Mouse (Mus musculus): ENCODE data around the gene Gas6. TPM values are rescaled to one million over a fixed set of nuclear protein-coding genes. Genes with fewer than 3 reads are reported as not detected.

Gene Gas6
- polyA plus RNA-seq, 1 experiment from 2014 or later = 4.7 TPM

- Histone ChIP-seq H3K4me1 (replicated peaks) (no peaks in the 10 kb centered on the region), H3K36me3 (no peaks in the 10 kb centered on the region), H3K27ac (no peak overlapping the region), H3K4me3 (replicated peaks) (no peak overlapping the region), H3K9ac (no peak overlapping the region), H3K4me2 (no peak overlapping the region), H3K27me3 (no peaks in the 10 kb centered on the region), H3K9me3 (replicated peaks) (no peaks in the 10 kb centered on the region)
- DNase-seq (no peak), ATAC-seq (ENCODE audit: low read depth) (no peak)
Measured at GRCm38 (mm10) chr8:13504894-13505674, 10.8 kb upstream of the Gas6 start.

DNA sequence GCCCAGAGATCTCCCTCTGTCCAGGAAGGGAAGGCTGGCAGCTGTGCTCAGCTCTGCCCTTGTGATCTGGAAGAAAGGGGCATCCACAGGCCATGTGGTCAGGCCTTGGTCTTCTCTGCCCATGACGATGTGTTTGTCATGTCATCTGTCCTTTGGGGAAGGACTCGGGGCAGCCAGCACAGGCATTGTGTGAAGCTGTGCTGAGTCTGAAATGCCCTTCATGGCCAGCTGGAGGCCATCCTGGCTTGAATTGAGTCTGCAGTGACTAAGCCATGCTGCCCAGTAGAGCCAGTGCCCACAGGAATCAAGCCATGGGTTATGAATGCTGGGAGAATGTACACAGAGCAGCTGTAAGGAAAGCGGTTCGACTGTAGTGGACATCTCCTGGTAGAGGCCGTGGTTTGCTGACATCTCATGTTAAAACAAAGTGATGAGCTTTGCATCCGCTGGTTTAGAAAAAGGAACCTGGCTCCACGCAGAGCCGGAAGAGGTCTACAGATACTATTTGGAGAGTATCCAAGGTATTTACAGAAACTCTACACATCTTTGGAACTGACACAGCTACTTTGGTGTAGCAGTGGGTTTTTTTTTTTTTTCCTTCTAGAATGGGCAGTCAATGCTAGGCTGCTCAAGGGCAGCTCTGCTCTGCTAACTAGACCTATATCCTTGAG, 9.8 kb upstream of the Gas6 start:
- no peak for DNase-seq
- WGBS (ENCODE audit: insufficient replicate concordance) = 54% methylated on average over 8 of the region's 8 CpGs

GRCm38 (mm10) chr8:13501221-13501620, 6.9 kb upstream of the Gas6 start:
- Histone ChIP-seq H3K9ac (no peak overlapping the region), H3K4me2 (no peak overlapping the region), H3K9me3 (replicated peaks) (no peaks in the 10 kb centered on the region), H3K4me3 (replicated peaks) (no peak overlapping the region), H3K36me3 (no peaks in the 10 kb centered on the region), H3K27ac (no peak overlapping the region), H3K4me1 (replicated peaks) (no peaks in the 10 kb centered on the region), H3K27me3 (no peaks in the 10 kb centered on the region)
- ATAC-seq (ENCODE audit: low read depth) = no peak
- DNase-seq = no peak
- WGBS (ENCODE audit: insufficient replicate concordance) = 53% methylated on average over 3 of the region's 3 CpGs

More for the DNA sequence above, 9.8 kb upstream of the Gas6 start:
- Histone ChIP-seq H3K27me3 (no peaks in the 10 kb centered on the region), H3K9me3 (replicated peaks) (no peaks in the 10 kb centered on the region), H3K36me3 (no peaks in the 10 kb centered on the region), H3K4me1 (replicated peaks) (no peaks in the 10 kb centered on the region), H3K9ac (no peak overlapping the region), H3K27ac (no peak overlapping the region; the same call in 1 of the 2 replicates), H3K4me2 (no peak overlapping the region), H3K4me3 (replicated peaks) (no peak overlapping the region)
- no peak for ATAC-seq (ENCODE audit: low read depth)

DNA sequence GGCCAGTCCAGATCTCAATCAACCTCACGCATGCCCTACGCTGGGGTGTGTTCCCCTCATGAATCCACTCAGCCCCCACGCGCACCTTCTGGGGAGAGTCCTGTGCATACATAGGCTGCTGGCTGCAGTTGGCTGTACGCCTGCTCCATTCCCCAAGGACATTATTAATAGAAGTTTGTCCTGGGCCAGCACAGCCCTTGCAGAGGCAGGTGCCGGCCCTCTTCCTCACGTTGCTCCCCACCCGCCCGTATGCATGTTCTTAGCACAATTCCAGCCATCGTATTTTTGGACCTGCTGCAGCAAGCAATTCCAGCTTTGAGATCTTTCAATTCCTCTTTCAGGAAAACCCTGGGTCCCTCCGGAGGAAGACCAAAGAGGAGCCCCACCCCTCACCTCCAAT, 1.3 kb downstream of the Gas6 start:
- Histone ChIP-seq H3K4me1 (replicated peaks) (peaks cover 11% of the 10 kb centered on the region), H3K27me3 (peaks cover 55% of the 10 kb centered on the region), H3K9ac (no peak overlapping the region), H3K36me3 (no peaks in the 10 kb centered on the region), H3K9me3 (replicated peaks) (no peaks in the 10 kb centered on the region), H3K27ac (no peak overlapping the region), H3K4me3 (replicated peaks) (no peak overlapping the region), H3K4me2 (no peak overlapping the region)
- no peak for ATAC-seq (ENCODE audit: low read depth)
- 48% methylated on average over 11 of the region's 11 CpGs for WGBS (ENCODE audit: insufficient replicate concordance)
- DNase-seq = no peak

- Histone ChIP-seq H3K27me3 (peaks cover 55% of the 10 kb centered on the region), H3K4me1 (replicated peaks) (peaks cover 11% of the 10 kb centered on the region), H3K36me3 (no peaks in the 10 kb centered on the region), H3K27ac (no peak overlapping the region), H3K4me2 (no peak overlapping the region), H3K9ac (no peak overlapping the region), H3K9me3 (replicated peaks) (no peaks in the 10 kb centered on the region), H3K4me3 (replicated peaks) (no peak overlapping the region)
- ATAC-seq (ENCODE audit: low read depth) (no peak), DNase-seq (no peak)
- 47% methylated on average over 9 of the region's 9 CpGs for WGBS (ENCODE audit: insufficient replicate concordance)
Measured at GRCm38 (mm10) chr8:13492198-13492995, 1.9 kb downstream of the Gas6 start.

DNA sequence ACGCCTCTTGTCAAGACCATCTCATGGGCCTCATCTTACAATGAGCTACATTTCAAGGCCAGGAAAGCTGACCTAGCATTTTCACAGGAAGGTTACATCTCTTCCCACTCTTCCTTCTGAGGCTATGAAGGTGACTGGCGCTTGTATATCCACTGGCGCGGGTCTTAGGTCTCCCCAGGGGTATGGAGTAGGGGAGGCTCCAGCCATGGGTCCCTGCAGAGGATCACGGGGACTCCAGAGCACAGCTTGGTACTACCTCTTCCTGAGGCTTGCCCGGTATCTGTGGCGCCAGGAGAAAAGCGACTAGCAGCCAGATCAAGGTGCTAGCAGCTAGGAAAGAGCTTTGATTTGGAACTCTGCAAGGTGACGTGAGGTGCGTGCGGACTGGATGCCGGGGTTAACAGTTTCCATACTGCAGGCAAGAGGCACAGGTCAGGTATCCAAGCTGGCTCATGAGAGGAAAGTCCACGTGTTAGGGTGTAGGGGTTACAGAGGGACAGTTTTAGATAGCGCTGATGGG, 2.7 kb downstream of the Gas6 start:
- H3K9ac ChIP-seq = no peak overlapping the region
- peaks cover 55% of the 10 kb centered on the region for H3K27me3 ChIP-seq
- no peak overlapping the region for H3K27ac ChIP-seq
- no peak overlapping the region for H3K4me3 ChIP-seq (replicated peaks)
- 66% methylated on average over 14 of the region's 14 CpGs for WGBS (ENCODE audit: insufficient replicate concordance)
- no peak overlapping the region for H3K4me2 ChIP-seq
- ATAC-seq (ENCODE audit: low read depth) (no peak), DNase-seq (no peak)
- peaks cover 11% of the 10 kb centered on the region for H3K4me1 ChIP-seq (replicated peaks)
- no peaks in the 10 kb centered on the region for H3K36me3 ChIP-seq
- H3K9me3 ChIP-seq (replicated peaks) = no peaks in the 10 kb centered on the region

GRCm38 (mm10) chr8:13489986-13490910, 4.0 kb downstream of the Gas6 start:
- H3K4me1 ChIP-seq (replicated peaks) = peaks cover 11% of the 10 kb centered on the region
- peak; percentile 41; the same call in 1 of the 2 replicates for ATAC-seq (ENCODE audit: low read depth)

DNA sequence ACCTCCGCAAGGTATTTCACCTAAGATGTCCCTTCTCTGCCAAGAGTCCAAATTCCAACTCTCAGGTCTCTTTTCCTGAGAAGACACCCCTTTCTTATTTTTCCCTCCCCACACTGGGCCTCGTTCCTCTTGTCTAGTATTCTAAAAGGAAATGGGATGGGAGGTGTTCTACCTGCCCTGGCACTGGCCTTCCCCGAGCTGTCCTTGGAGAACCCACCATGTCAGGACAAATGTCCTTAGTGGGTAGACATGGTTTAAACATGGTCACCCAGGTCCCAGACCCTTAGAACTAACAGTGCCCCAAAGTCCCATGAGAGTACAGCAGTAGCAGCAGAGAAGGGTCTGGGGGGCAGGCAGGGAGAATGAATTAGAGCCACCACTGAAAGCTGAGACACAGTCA, 4.9 kb downstream of the Gas6 start:
- H3K4me3 ChIP-seq (replicated peaks) = no peak overlapping the region
- H3K27me3 ChIP-seq = peaks cover 41% of the 10 kb centered on the region
- no peaks in the 10 kb centered on the region for H3K36me3 ChIP-seq
- H3K4me1 ChIP-seq (replicated peaks) = peaks cover 11% of the 10 kb centered on the region
- ATAC-seq (ENCODE audit: low read depth) (no peak), DNase-seq (no peak)
- H3K9me3 ChIP-seq (replicated peaks) = no peaks in the 10 kb centered on the region
- no peak overlapping the region for H3K27ac ChIP-seq
- no peak overlapping the region for H3K4me2 ChIP-seq
- 61% methylated on average over 3 of the region's 3 CpGs for WGBS (ENCODE audit: insufficient replicate concordance)
- H3K9ac ChIP-seq = no peak overlapping the region

More at GRCm38 (mm10) chr8:13489986-13490910, 4.0 kb downstream of the Gas6 start:
- Histone ChIP-seq H3K9ac (no peak overlapping the region), H3K4me2 (no peak overlapping the region), H3K27ac (no peak overlapping the region), H3K9me3 (replicated peaks) (no peaks in the 10 kb centered on the region), H3K27me3 (peaks cover 50% of the 10 kb centered on the region), H3K4me3 (replicated peaks) (no peak overlapping the region), H3K36me3 (no peaks in the 10 kb centered on the region)
- no peak for DNase-seq
- 18% methylated on average over 13 of the region's 13 CpGs for WGBS (ENCODE audit: insufficient replicate concordance)

DNA sequence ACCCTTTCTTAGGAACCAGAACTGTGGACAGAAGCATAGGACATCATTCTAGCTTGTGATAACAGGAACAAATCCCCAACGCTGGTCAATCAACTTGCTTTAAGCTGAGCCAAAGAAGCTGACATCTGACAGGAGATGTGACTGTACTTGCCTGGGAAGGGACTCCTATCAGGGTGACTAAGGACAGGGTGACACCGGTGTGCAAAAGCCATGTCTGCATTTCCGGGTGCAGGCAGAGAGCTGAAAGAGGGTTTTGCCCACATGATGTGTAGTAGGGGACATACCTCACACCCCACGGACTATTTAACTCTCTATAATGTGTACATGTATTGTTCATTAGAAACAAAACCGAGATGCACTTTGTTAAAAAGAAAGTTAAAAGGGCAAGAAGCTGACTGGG, 11.1 kb downstream of the Gas6 start:
- Histone ChIP-seq H3K27ac (no peak overlapping the region), H3K9ac (no peak overlapping the region), H3K9me3 (replicated peaks) (no peaks in the 10 kb centered on the region), H3K36me3 (no peaks in the 10 kb centered on the region), H3K4me1 (replicated peaks) (no peaks in the 10 kb centered on the region), H3K4me2 (no peak overlapping the region), H3K4me3 (replicated peaks) (no peak overlapping the region), H3K27me3 (no peaks in the 10 kb centered on the region)
- DNase-seq (no peak), ATAC-seq (ENCODE audit: low read depth) (no peak)
- 60% methylated on average over 5 of the region's 5 CpGs for WGBS (ENCODE audit: insufficient replicate concordance)

DNA sequence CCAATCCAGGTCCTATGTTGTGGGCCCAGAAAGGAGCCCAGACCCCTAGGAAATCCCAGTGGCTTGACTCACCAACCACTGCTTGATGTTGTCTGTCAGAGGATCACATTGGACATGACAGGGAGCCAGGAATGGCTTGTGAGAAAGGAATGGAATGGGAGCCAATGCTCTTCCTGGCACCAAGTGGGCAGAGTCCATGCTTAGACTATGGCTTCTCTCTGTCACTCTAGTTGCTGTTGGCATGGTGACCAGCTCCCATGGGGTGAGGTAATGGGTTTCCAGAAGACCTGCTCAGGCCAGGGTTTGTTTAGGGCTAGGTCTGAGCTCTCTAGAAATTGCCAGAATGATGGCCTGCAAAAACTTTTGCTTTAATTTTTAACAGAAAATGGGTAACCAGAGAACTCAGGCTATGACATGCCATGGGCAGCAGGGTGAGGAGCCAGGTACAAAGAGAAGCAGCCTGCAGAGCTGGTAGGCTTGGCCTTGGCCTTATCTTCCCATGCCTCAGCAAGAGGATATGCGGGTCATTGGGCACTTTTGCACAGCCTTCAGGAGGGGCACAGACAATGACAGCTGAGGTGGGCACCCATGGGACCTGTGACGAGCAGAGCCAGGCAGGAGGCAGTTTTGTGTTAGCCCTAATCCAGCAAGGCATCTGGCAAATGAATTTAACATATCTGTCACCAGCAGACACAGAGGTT, 12.0 kb downstream of the Gas6 start:
- WGBS (ENCODE audit: insufficient replicate concordance) = 47% methylated on average over 2 of the region's 2 CpGs
- Histone ChIP-seq H3K4me3 (replicated peaks) (no peak overlapping the region), H3K9ac (no peak overlapping the region), H3K36me3 (no peaks in the 10 kb centered on the region), H3K27ac (no peak overlapping the region), H3K27me3 (no peaks in the 10 kb centered on the region), H3K4me1 (replicated peaks) (no peaks in the 10 kb centered on the region), H3K9me3 (replicated peaks) (no peaks in the 10 kb centered on the region), H3K4me2 (no peak overlapping the region)
- no peak for ATAC-seq (ENCODE audit: low read depth)
- no peak for DNase-seq
